Mouse (Mus musculus) Patski (cell line): ENCODE measurements around the gene B3gnt2. TPM values are rescaled to one million over a fixed set of nuclear protein-coding genes. Genes with fewer than 3 reads are reported as not detected.

ENCODE experiments used
- ATAC-seq: fragments of 100-300 bp; one replicate; pipeline ENCODE4 v1.8.0; 2021
- CTCF ChIA-PET: fragments of 350-600 bp; sonication (Branson Sonifier 250); formaldehyde crosslinking; loops from one replicate; lab custom pipeline; 2022; ENCODE audit warnings: inconsistent platforms; lab: Charles Lee
- POLR2A ChIA-PET: fragments of 350-600 bp; sonication (Branson Sonifier 250); formaldehyde crosslinking; loops from one replicate; lab custom pipeline; 2022; ENCODE audit warnings: antibody characterized with exemption, inconsistent platforms; lab: Charles Lee
- DNase-seq: peaks from one replicate; pipeline ENCODE4 v3.0.0-alpha.2; 2011; ENCODE audit warnings: low read depth, low spot score
- H3K27me3 ChIP-seq: fragments of 371-371 bp; one replicate; pipeline ENCODE4 v1.5.1; 2021
- CTCF ChIP-seq: fragments of 100-300 bp; IDR thresholded peaks from one replicate; pipeline ENCODE4 v1.5.1; 2021
- in situ Hi-C: fragments of 300-500 bp; cut with MboI; formaldehyde crosslinking; loops from 3 replicates; pipeline ENCODE4 v1.11.1; 2018; ENCODE audit warnings: low pct_unique_long_range_greater_than_20kb, mixed read lengths
- polyA plus RNA-seq: library from polyadenylated mRNA; unstranded; gene quantifications from one replicate; pipeline ENCODE4 v1.2.3, GENCODE M21; 2021

Gene B3gnt2
- polyA plus RNA-seq, 1 experiment from 2014 or later, result 20.3 TPM

DNA sequence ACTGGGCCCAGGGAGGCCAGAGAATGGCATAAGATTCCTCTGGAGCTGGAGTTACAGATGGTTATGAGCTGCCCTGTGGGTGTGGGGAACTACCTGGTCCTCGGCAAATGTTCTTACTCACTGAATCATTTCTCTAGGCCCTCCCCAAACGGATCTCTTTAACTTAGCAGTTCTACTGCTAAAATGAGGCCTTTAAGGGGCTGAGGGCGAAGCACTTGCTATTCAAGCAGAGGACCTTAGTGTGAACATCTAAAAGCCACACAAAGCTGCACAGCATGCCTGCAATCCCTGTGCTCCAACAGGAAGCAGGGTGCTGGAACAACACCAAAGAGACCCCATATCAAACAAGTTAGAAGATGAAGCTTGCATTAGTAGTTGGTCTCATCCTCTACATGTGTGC is 21.3 kb downstream of the B3gnt2 start:
- POLR2A ChIA-PET, result interaction anchor here (1.2 to 1.4 kb wide), 2 partner anchors 18 to 20 kb away, joined by 3 to 5 read pairs; no protein-coding TSS in a partner anchor
- in situ Hi-C loops, result no loop called here
- TF ChIP-seq CTCF, result no peak
- CTCF ChIA-PET, result interaction anchor here (1.0 to 1.4 kb wide), 2 partner anchors 9 to 11 kb away, joined by 3 to 4 read pairs; no protein-coding TSS in a partner anchor
- H3K27me3 ChIP-seq, result no peaks in the 10 kb centered on the region
- ATAC-seq, result no peak
- DNase-seq, result no peak

GRCm38 (mm10) chr11:22838361-22838760 is 22.4 kb downstream of the B3gnt2 start:
- ChIA-PET POLR2A (no interaction called here), CTCF (interaction anchor here (0.7 kb wide), 1 partner anchor 119 kb away, joined by 3 read pairs; no protein-coding TSS in a partner anchor)
- ATAC-seq (no peak), DNase-seq (no peak)
- H3K27me3 ChIP-seq, result no peaks in the 10 kb centered on the region
- TF ChIP-seq CTCF, result no peak
- in situ Hi-C loops, result no loop called here

- in situ Hi-C loops, result no loop called here
- ChIA-PET POLR2A (no interaction called here), CTCF (no interaction called here)
These were observed 24.5 kb downstream of the B3gnt2 start for GRCm38 (mm10) chr11:22836269-22836668.

GRCm38 (mm10) chr11:22832600-22832999 is 28.2 kb downstream of the B3gnt2 start:
- ChIA-PET POLR2A (interaction anchor here (0.6 to 1.2 kb wide), 2 partner anchors 12 to 26 kb away, joined by 3 read pairs; no protein-coding TSS in a partner anchor), CTCF (no interaction called here)
- TF ChIP-seq CTCF, result no peak

More at GRCm38 (mm10) chr11:22836269-22836668, 24.5 kb downstream of the B3gnt2 start:
- TF ChIP-seq CTCF, result no peak
- no peak for DNase-seq
- no peaks in the 10 kb centered on the region for H3K27me3 ChIP-seq
- no peak for ATAC-seq

GRCm38 (mm10) chr11:22831916-22832315 is 28.8 kb downstream of the B3gnt2 start:
- no peak for TF ChIP-seq CTCF
- H3K27me3 ChIP-seq, result no peaks in the 10 kb centered on the region
- ATAC-seq, result no peak
- POLR2A ChIA-PET, result interaction anchor here (0.9 to 1.2 kb wide), 2 partner anchors 11 to 16 kb away, joined by 3 to 4 read pairs; no protein-coding TSS in a partner anchor
- CTCF ChIA-PET, result interaction anchor here (1.7 kb wide), 1 partner anchor 8 kb away, joined by 4 read pairs; no protein-coding TSS in a partner anchor
- in situ Hi-C loops, result no loop called here
- no peak for DNase-seq

More at GRCm38 (mm10) chr11:22832600-22832999, 28.2 kb downstream of the B3gnt2 start:
- ATAC-seq, result no peak
- no peaks in the 10 kb centered on the region for H3K27me3 ChIP-seq
- in situ Hi-C loops, result no loop called here
- DNase-seq, result no peak

GRCm38 (mm10) chr11:22830684-22831083 is 30.1 kb downstream of the B3gnt2 start:
- in situ Hi-C loops, result no loop called here
- CTCF ChIA-PET, result interaction anchor here (1.1 to 1.7 kb wide), 3 partner anchors 9 to 140 kb away, joined by 3 to 4 read pairs (median 3); no protein-coding TSS in a partner anchor
- no peak for TF ChIP-seq CTCF
- ATAC-seq (no peak), DNase-seq (no peak)
- H3K27me3 ChIP-seq, result no peaks in the 10 kb centered on the region
- POLR2A ChIA-PET, result interaction anchor here (1.0 to 1.1 kb wide), 2 partner anchors 12 to 29 kb away, joined by 3 to 4 read pairs; no protein-coding TSS in a partner anchor

- ATAC-seq, result peak; percentile 94
- TF ChIP-seq CTCF, result no peak
- ChIA-PET POLR2A (interaction anchor here (1.1 kb wide), 1 partner anchor 12 kb away, joined by 4 read pairs; no protein-coding TSS in a partner anchor), CTCF (interaction anchor here (1.2 to 1.7 kb wide), 2 partner anchors 10 to 141 kb away, joined by 3 to 4 read pairs; no protein-coding TSS in a partner anchor)
- peak; percentile 87 for DNase-seq
- in situ Hi-C loops, result no loop called here
- no peaks in the 10 kb centered on the region for H3K27me3 ChIP-seq
These were observed 30.6 kb downstream of the B3gnt2 start for GRCm38 (mm10) chr11:22830179-22830611.

- ATAC-seq (no peak), DNase-seq (no peak)
- ChIA-PET CTCF (interaction anchor here (0.8 kb wide), 1 partner anchor 10 kb away, joined by 3 read pairs; no protein-coding TSS in a partner anchor), POLR2A (no interaction called here)
- no peaks in the 10 kb centered on the region for H3K27me3 ChIP-seq
- no peak for TF ChIP-seq CTCF
- in situ Hi-C loops, result no loop called here
These were observed 31.7 kb downstream of the B3gnt2 start for GRCm38 (mm10) chr11:22828988-22829632.

- no peak for ATAC-seq
- DNase-seq, result no peak
- CTCF ChIA-PET, result interaction anchor here (0.9 to 1.5 kb wide), 4 partner anchors 12 to 37 kb away, joined by 3 to 4 read pairs (median 3); no protein-coding TSS in a partner anchor
- TF ChIP-seq CTCF, result no peak
- no peaks in the 10 kb centered on the region for H3K27me3 ChIP-seq
- POLR2A ChIA-PET, result no interaction called here
- in situ Hi-C loops, result no loop called here
These were observed 33.2 kb downstream of the B3gnt2 start for GRCm38 (mm10) chr11:22827514-22828080.

DNA sequence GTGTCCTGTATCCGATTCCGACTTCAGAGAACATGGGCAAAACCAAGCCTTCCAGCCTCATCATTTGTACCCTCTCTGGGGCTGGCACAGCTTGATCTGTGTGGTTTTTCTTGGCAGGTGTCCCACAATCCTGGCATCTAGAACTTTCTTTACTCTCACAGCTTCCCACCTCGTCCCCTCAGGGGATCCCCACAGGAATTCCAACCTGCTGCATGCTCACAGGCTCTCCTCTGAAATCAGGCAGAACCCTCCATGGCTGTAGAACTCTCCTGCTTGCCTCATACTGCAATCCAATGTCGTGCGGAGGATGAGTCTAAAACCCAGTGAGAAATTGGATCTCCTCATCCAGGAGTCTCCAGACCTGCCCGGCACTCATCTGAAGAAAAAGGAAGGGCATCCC is 34.1 kb downstream of the B3gnt2 start:
- ChIA-PET CTCF (interaction anchor here (1.0 kb wide), 1 partner anchor 25 kb away, joined by 3 read pairs; no protein-coding TSS in a partner anchor), POLR2A (no interaction called here)
- ATAC-seq (peak; percentile 68), DNase-seq (peak; percentile 85)
- no peaks in the 10 kb centered on the region for H3K27me3 ChIP-seq
- in situ Hi-C loops, result no loop called here
- TF ChIP-seq CTCF, result no peak
